In genomic region chr17:15813658-15814212, GRCm38 (mm10) we compare ENCODE assay signal across 13 mouse cellular contexts. TPM values are rescaled to one million over a fixed set of nuclear protein-coding genes. Genes with fewer than 3 reads are reported as not detected.
DNase-seq lines count a peak whose midpoint lies in the region; ATAC-seq and TF ChIP-seq lines count a peak whose summit lies in the region.
"Had no signal": no experiment of that assay in that cellular context is flagged by ENCODE, and none has a peak within 500 bp of the region (broad histone marks: within the 10 kb centered on the region; RNA-seq: fewer than 3 reads in every experiment).

No protein-coding gene starts in this region.

- 48% methylated on average over 3 of the region's 3 CpGs for WGBS in heart, embryonic 13.5 days
- 78% methylated on average over 3 of the region's 3 CpGs for WGBS in heart, embryonic 10.5 days
- WGBS in limb, embryonic 14.5 days = 30% methylated on average over 3 of the region's 3 CpGs

- no peak for TF ChIP-seq POLR2A in bone marrow macrophage, adult 2 months (IDR thresholded peaks at IDR 0.05; ENCODE audit: borderline replicate concordance, low read depth, low read length)
- TF ChIP-seq POLR2A in limb, embryonic 14.5 days (IDR thresholded peaks at IDR 0.05; ENCODE audit: borderline replicate concordance, extremely low read depth, insufficient read depth, insufficient read length) = no peak

- peaks cover 74% of the 10 kb centered on the region for H3K4me1 ChIP-seq in heart, embryonic 13.5 days
- H3K4me1 ChIP-seq in heart, embryonic 10.5 days = peaks cover 30% of the 10 kb centered on the region
- peaks cover 69% of the 10 kb centered on the region for H3K4me1 ChIP-seq in bone marrow macrophage, adult 2 months (ENCODE audit: control insufficient read depth, insufficient read depth, low read length)
- H3K4me1 ChIP-seq in limb, embryonic 14.5 days (ENCODE audit: control insufficient read depth, insufficient read depth, low read length) = peaks cover 37% of the 10 kb centered on the region

- peak overlapping the region; percentile 54; the same call in 1 of the 2 replicates for H3K9ac ChIP-seq in heart, embryonic 13.5 days
- no peak overlapping the region for H3K9ac ChIP-seq in limb, embryonic 14.5 days (ENCODE audit: low read depth, low read length, severe bottlenecking)

- H3K4me2 ChIP-seq in heart, embryonic 13.5 days = no peak overlapping the region
- H3K4me2 ChIP-seq in limb, embryonic 14.5 days (replicated peaks; ENCODE audit: low read depth, low read length, severe bottlenecking) = no peak overlapping the region

- no peak for TF ChIP-seq CTCF in layer of hippocampus, adult 2 months (conservative IDR thresholded peaks at IDR 0.05)
- TF ChIP-seq CTCF in bone marrow macrophage, adult 2 months (IDR thresholded peaks at IDR 0.05; ENCODE audit: low read depth, low read length) = no peak

- ATAC-seq in heart, embryonic 13.5 days (ENCODE audit: extremely low read depth, insufficient number of reproducible peaks, low FRiP score, low TSS enrichment) = no peak; the same call in 1 of the 2 replicates
- ATAC-seq in limb, embryonic 14.5 days (ENCODE audit: low FRiP score, low read depth) = no peak
- ATAC-seq: forebrain, embryonic 16.5 days had no signal

- intact Hi-C loops in left cerebral cortex, postnatal 10 days (cut with DNase I) = no loop called here

- DNase-seq in heart, embryonic 10.5 days (ENCODE audit: low spot score) = no peak
- no peak for DNase-seq in layer of hippocampus, adult 2 months (ENCODE audit: low spot score in 2 of 2)
- no peak for DNase-seq in layer of hippocampus, adult 9-11 months
- DNase-seq in limb, embryonic 14.5 days (ENCODE audit: low spot score) = peak; percentile 74
- no peak for DNase-seq in adrenal gland, postnatal 4 days (ENCODE audit: low spot score in 2 of 2)
- no peak for DNase-seq in left cerebral cortex, postnatal 10 days (ENCODE audit: extremely low spot score in 1 of 2, low spot score in 2 of 2)
- DNase-seq: right cerebral cortex, postnatal 4 days had no signal

- H3K9me3 ChIP-seq in heart, embryonic 13.5 days = no peaks in the 10 kb centered on the region
- H3K9me3 ChIP-seq in heart, embryonic 10.5 days = no peaks in the 10 kb centered on the region
- no peaks in the 10 kb centered on the region for H3K9me3 ChIP-seq in limb, embryonic 14.5 days (ENCODE audit: control insufficient read depth, low read length)
- H3K9me3 ChIP-seq: midbrain, embryonic 10.5 days had no signal

- peaks cover 17% of the 10 kb centered on the region; the same call in 1 of the 2 replicates for H3K36me3 ChIP-seq in heart, embryonic 13.5 days
- H3K36me3 ChIP-seq in heart, embryonic 10.5 days = peaks cover 7% of the 10 kb centered on the region; the same call in 1 of the 2 replicates
- H3K36me3 ChIP-seq in limb, embryonic 14.5 days (ENCODE audit: control insufficient read depth, insufficient read depth, low read length) = peaks cover 31% of the 10 kb centered on the region

- no peak overlapping the region for H3K4me3 ChIP-seq in heart, embryonic 13.5 days
- H3K4me3 ChIP-seq in heart, embryonic 10.5 days = no peak overlapping the region
- H3K4me3 ChIP-seq in layer of hippocampus, adult 2 months = no peak overlapping the region
- no peak overlapping the region for H3K4me3 ChIP-seq in bone marrow macrophage, adult 2 months (ENCODE audit: insufficient read depth, low read length)
- no peak overlapping the region for H3K4me3 ChIP-seq in limb, embryonic 14.5 days (replicated peaks; ENCODE audit: low read length)
- H3K4me3 ChIP-seq: midbrain, embryonic 10.5 days had no signal

- H3K27me3 ChIP-seq in heart, embryonic 13.5 days (replicated peaks) = no peaks in the 10 kb centered on the region
- H3K27me3 ChIP-seq in heart, embryonic 10.5 days (ENCODE audit: insufficient read depth, poor library complexity, severe bottlenecking) = no peaks in the 10 kb centered on the region
- H3K27me3 ChIP-seq in limb, embryonic 14.5 days (ENCODE audit: control insufficient read depth, insufficient read depth, low read length) = no peaks in the 10 kb centered on the region
- H3K27me3 ChIP-seq: CH12.LX had no signal

- peak overlapping the region; percentile 78 for H3K27ac ChIP-seq in heart, embryonic 13.5 days (replicated peaks)
- H3K27ac ChIP-seq in heart, embryonic 10.5 days = no peak overlapping the region
- peak overlapping the region; percentile 55; the same call in 1 of the 2 replicates for H3K27ac ChIP-seq in layer of hippocampus, adult 2 months
- H3K27ac ChIP-seq in bone marrow macrophage, adult 2 months (ENCODE audit: insufficient read depth, low read depth, low read length) = peak overlapping the region; percentile 79
- peak overlapping the region; percentile 3; the same call in 1 of the 2 replicates for H3K27ac ChIP-seq in limb, embryonic 14.5 days (replicated peaks; ENCODE audit: low read depth, low read length)
- H3K27ac ChIP-seq: midbrain, embryonic 10.5 days had no signal

RNA-seq across cellular contexts. Expression of gene Rgmb, which starts 17.1 kb away (rescaled TPM):
- polyA plus RNA-seq in heart, embryonic 13.5 days (2015; fragmentation: Nextera tagmentation; extraction: Ambion mirVana) = 8.4 and 9.8 TPM in 2 replicates
- 7.1 and 10.7 TPM in 2 replicates for polyA plus RNA-seq in heart, embryonic 10.5 days (2016; fragmentation: Nextera tagmentation; extraction: Ambion mirVana)
- 10 to 100 TPM; 74.0 to 79.9 TPM for total RNA-seq in layer of hippocampus, adult 2 months (2021)
- 12.6 and 14.5 TPM in 2 replicates for polyA plus RNA-seq in bone marrow macrophage, adult 2 months (2012; ENCODE audit: insufficient read depth, insufficient read length, missing spikeins)
- polyA plus RNA-seq in limb, embryonic 14.5 days (2012; rRNA removed) = 52.0 and 71.0 TPM in 2 replicates
- 35.3 and 37.7 TPM in 2 replicates for polyA plus RNA-seq in limb, embryonic 14.5 days (2014; fragmentation: Nextera tagmentation; extraction: Ambion mirVana)
- total RNA-seq in adrenal gland, postnatal 4 days (2021) = 10 to 100 TPM; 20.5 to 25.1 TPM
- total RNA-seq in left cerebral cortex, postnatal 10 days (2021) = 10 to 100 TPM; 68.6 to 77.6 TPM
- total RNA-seq: granulocyte monocyte progenitor cell, adult 5-6 weeks had no signal
